Mouse (Mus musculus): ENCODE measurements around the gene Il23a. TPM values are rescaled to one million over a fixed set of nuclear protein-coding genes. Genes with fewer than 3 reads are reported as not detected.

Gene Il23a
- 0.08 TPM in 1 of 2 replicates, not detected in the other for polyA plus RNA-seq (2012; rRNA removed)

GRCm38 (mm10) chr10:128298702-128299171 is at the start of gene Il23a:
Il23a (minus strand) TSS chr10:128298752.
- H3K4me1 ChIP-seq (ENCODE audit: control insufficient read depth, insufficient read depth, low read length): peaks cover 2% of the 10 kb centered on the region; the same call in 1 of the 2 replicates

GRCm38 (mm10) chr10:128347541-128347940 is 49.0 kb upstream of the Il23a start:
- DNase-seq: no peak
- Histone ChIP-seq H3K4me1 (ENCODE audit: control insufficient read depth, insufficient read depth, low read length) (peaks cover 4% of the 10 kb centered on the region; the same call in 1 of the 2 replicates), H3K4me3 (replicated peaks; ENCODE audit: extremely low read depth, low read depth, low read length) (no peak overlapping the region)
- TF ChIP-seq POLR2A (IDR thresholded peaks at IDR 0.05; ENCODE audit: borderline replicate concordance, extremely low read depth, low read depth, low read length) (no peak), CTCF (IDR thresholded peaks at IDR 0.05; ENCODE audit: insufficient read depth, low read length) (no peak)
- WGBS: 80% methylated on average over 8 of the region's 8 CpGs

More at GRCm38 (mm10) chr10:128298702-128299171, at the start of gene Il23a:
- TF ChIP-seq CTCF (IDR thresholded peaks at IDR 0.05; ENCODE audit: insufficient read depth, low read length): no peak
- TF ChIP-seq POLR2A (IDR thresholded peaks at IDR 0.05; ENCODE audit: borderline replicate concordance, extremely low read depth, low read depth, low read length): no peak
- no peak for DNase-seq
- WGBS: 77% methylated on average over 11 of the region's 11 CpGs
- no peak within 1 kb of the TSS for H3K4me3 ChIP-seq (replicated peaks; ENCODE audit: extremely low read depth, low read depth, low read length)

- Histone ChIP-seq H3K4me1 (ENCODE audit: control insufficient read depth, insufficient read depth, low read length) (peaks cover 4% of the 10 kb centered on the region; the same call in 1 of the 2 replicates), H3K4me3 (replicated peaks; ENCODE audit: extremely low read depth, low read depth, low read length) (peak overlapping the region; percentile 36)
- DNase-seq: peak; percentile 72
- 4% methylated on average over 7 of the region's 7 CpGs for WGBS
- TF ChIP-seq CTCF (IDR thresholded peaks at IDR 0.05; ENCODE audit: insufficient read depth, low read length): no peak
- TF ChIP-seq POLR2A (IDR thresholded peaks at IDR 0.05; ENCODE audit: borderline replicate concordance, extremely low read depth, low read depth, low read length): no peak
Measured at GRCm38 (mm10) chr10:128344568-128345275, 46.2 kb upstream of the Il23a start.

- DNase-seq: no peak
- TF ChIP-seq CTCF (IDR thresholded peaks at IDR 0.05; ENCODE audit: insufficient read depth, low read length) (no peak), POLR2A (IDR thresholded peaks at IDR 0.05; ENCODE audit: borderline replicate concordance, extremely low read depth, low read depth, low read length) (no peak)
- 64% methylated on average over 1 of the region's 1 CpGs for WGBS
- Histone ChIP-seq H3K4me1 (ENCODE audit: control insufficient read depth, insufficient read depth, low read length) (peaks cover 13% of the 10 kb centered on the region), H3K4me3 (replicated peaks; ENCODE audit: extremely low read depth, low read depth, low read length) (no peak overlapping the region)
Measured at GRCm38 (mm10) chr10:128343436-128343835, 44.9 kb upstream of the Il23a start.

- no peak for DNase-seq
- 82% methylated on average over 2 of the region's 2 CpGs for WGBS
- TF ChIP-seq POLR2A (IDR thresholded peaks at IDR 0.05; ENCODE audit: borderline replicate concordance, extremely low read depth, low read depth, low read length) (no peak), CTCF (IDR thresholded peaks at IDR 0.05; ENCODE audit: insufficient read depth, low read length) (0 out of 2 replicates have a peak, but pooled peaks have one; percentile 27)
- peaks cover 18% of the 10 kb centered on the region for H3K4me1 ChIP-seq (ENCODE audit: control insufficient read depth, insufficient read depth, low read length)
- no peak overlapping the region for H3K4me3 ChIP-seq (replicated peaks; ENCODE audit: extremely low read depth, low read depth, low read length)
Measured at GRCm38 (mm10) chr10:128340257-128340656, 41.7 kb upstream of the Il23a start.

- no peak for TF ChIP-seq POLR2A (IDR thresholded peaks at IDR 0.05; ENCODE audit: borderline replicate concordance, extremely low read depth, low read depth, low read length)
- 19% methylated on average over 2 of the region's 2 CpGs for WGBS
- no peak for DNase-seq
- peaks cover 13% of the 10 kb centered on the region for H3K4me1 ChIP-seq (ENCODE audit: control insufficient read depth, insufficient read depth, low read length)
- H3K4me3 ChIP-seq (replicated peaks; ENCODE audit: extremely low read depth, low read depth, low read length): no peak overlapping the region
Measured at GRCm38 (mm10) chr10:128338948-128339347, 40.4 kb upstream of the Il23a start.

- Histone ChIP-seq H3K4me3 (replicated peaks; ENCODE audit: extremely low read depth, low read depth, low read length) (peak overlapping the region; percentile 94), H3K4me1 (ENCODE audit: control insufficient read depth, insufficient read depth, low read length) (peaks cover 13% of the 10 kb centered on the region)
- 13% methylated on average over 5 of the region's 5 CpGs for WGBS
- DNase-seq: no peak
- TF ChIP-seq CTCF (IDR thresholded peaks at IDR 0.05; ENCODE audit: insufficient read depth, low read length) (no peak), POLR2A (IDR thresholded peaks at IDR 0.05; ENCODE audit: borderline replicate concordance, extremely low read depth, low read depth, low read length) (no peak)
Measured at GRCm38 (mm10) chr10:128338415-128338814, 39.9 kb upstream of the Il23a start.

- peak; percentile 96 for DNase-seq
- WGBS: under 1% methylated on average over 61 of the region's 61 CpGs
- peaks cover 13% of the 10 kb centered on the region for H3K4me1 ChIP-seq (ENCODE audit: control insufficient read depth, insufficient read depth, low read length)
- H3K4me3 ChIP-seq (replicated peaks; ENCODE audit: extremely low read depth, low read depth, low read length): peak within 1 kb of the TSS; percentile 94
- peak; percentile 79; the same call in 1 of the 2 replicates for TF ChIP-seq POLR2A (IDR thresholded peaks at IDR 0.05; ENCODE audit: borderline replicate concordance, extremely low read depth, low read depth, low read length)
- no peak for TF ChIP-seq CTCF (IDR thresholded peaks at IDR 0.05; ENCODE audit: insufficient read depth, low read length)
Measured at GRCm38 (mm10) chr10:128337306-128338181, 39.0 kb upstream of the Il23a start, which contains the start of gene Cs. Cs (plus strand) TSS chr10:128337734.

- DNase-seq: no peak
- 68% methylated on average over 3 of the region's 3 CpGs for WGBS
- TF ChIP-seq POLR2A (IDR thresholded peaks at IDR 0.05; ENCODE audit: borderline replicate concordance, extremely low read depth, low read depth, low read length) (no peak), CTCF (IDR thresholded peaks at IDR 0.05; ENCODE audit: insufficient read depth, low read length) (no peak)
- H3K4me3 ChIP-seq (replicated peaks; ENCODE audit: extremely low read depth, low read depth, low read length): no peak overlapping the region
- peaks cover 13% of the 10 kb centered on the region for H3K4me1 ChIP-seq (ENCODE audit: control insufficient read depth, insufficient read depth, low read length)
Measured at GRCm38 (mm10) chr10:128336597-128336996, 38.0 kb upstream of the Il23a start.

All from lung, adult 2 months (tissue).